Mouse (Mus musculus) olfactory bulb, adult 2 months (tissue): ENCODE results near the gene Cask. TPM values are rescaled to one million over a fixed set of nuclear protein-coding genes. Genes with fewer than 3 reads are reported as not detected.

Experiments
- H3K27ac ChIP-seq: fragments of 200-500 bp; 2 replicates; pipeline ENCODE4 v1.5.1; 2012; ENCODE audit warnings: low read depth, low read length; ENCODE audit not compliant: insufficient read depth
- H3K4me1 ChIP-seq: fragments of 200-500 bp; 2 replicates; pipeline ENCODE4 v1.6.1; 2012; ENCODE audit warnings: low read length; ENCODE audit not compliant: control insufficient read depth, insufficient read depth
- H3K4me3 ChIP-seq: fragments of 200-500 bp; 2 replicates; pipeline ENCODE4 v1.5.1; 2012; ENCODE audit warnings: mild to moderate bottlenecking, low read depth, low read length, moderate library complexity; ENCODE audit not compliant: insufficient read depth
- CTCF ChIP-seq: fragments of 200-500 bp; IDR thresholded peaks from 2 replicates; pipeline ENCODE4 v1.5.1; 2012; ENCODE audit warnings: low read depth, mild to moderate bottlenecking, low read length, moderate library complexity; ENCODE audit not compliant: insufficient read depth
- POLR2A ChIP-seq: fragments of 200-500 bp; IDR thresholded peaks from 2 replicates; pipeline ENCODE4 v1.6.1; 2012; ENCODE audit warnings: mild to moderate bottlenecking, low read depth, low read length, moderate library complexity; ENCODE audit not compliant: insufficient read depth
- WGBS: fragments of 180-500 bp; shearing (Covaris S2); methylation state at CpG from one replicate; pipeline ENCODE4 v1.1.7; 2018; 5-methylcytosine and 5-hydroxymethylcytosine counted together
- polyA plus RNA-seq: library from polyadenylated mRNA; stranded (reverse); fragments of >200 nt; gene quantifications from 2 replicates; pipeline ENCODE4 v1.2.4, GENCODE M21; 2012; ENCODE audit warnings: low replicate concordance; ENCODE audit not compliant: missing spikeins, insufficient read depth, insufficient read length

Cask gene
- polyA plus RNA-seq, 1 experiment: not detected

GRCm38 (mm10) chrX:13655005-13655421 lies 196.2 kb downstream of the Cask start:
- H3K4me1 ChIP-seq: no peaks in the 10 kb centered on the region
- H3K27ac ChIP-seq: no peak overlapping the region
- 73% methylated on average over 3 of the region's 3 CpGs for WGBS
- no peak for TF ChIP-seq CTCF
- TF ChIP-seq POLR2A: no peak
- H3K4me3 ChIP-seq: no peak overlapping the region

GRCm38 (mm10) chrX:13652291-13652690 lies 198.9 kb downstream of the Cask start:
- H3K27ac ChIP-seq: no peak overlapping the region
- H3K4me1 ChIP-seq: no peaks in the 10 kb centered on the region
- no peak overlapping the region for H3K4me3 ChIP-seq
- WGBS: 93% methylated on average over 1 of the region's 1 CpGs
- TF ChIP-seq POLR2A: no peak
- no peak for TF ChIP-seq CTCF

- H3K27ac ChIP-seq: no peak overlapping the region
- WGBS: 81% methylated on average over 2 of the region's 2 CpGs
- no peaks in the 10 kb centered on the region for H3K4me1 ChIP-seq
- H3K4me3 ChIP-seq: no peak overlapping the region
- TF ChIP-seq CTCF: no peak
Measured at GRCm38 (mm10) chrX:13651889-13652288, 199.3 kb downstream of the Cask start.

- no peaks in the 10 kb centered on the region for H3K4me1 ChIP-seq
- H3K4me3 ChIP-seq: no peak overlapping the region
- 40% methylated on average over 2 of the region's 2 CpGs for WGBS
- TF ChIP-seq CTCF (no peak), POLR2A (no peak)
- no peak overlapping the region for H3K27ac ChIP-seq
Measured at GRCm38 (mm10) chrX:13638894-13639293, 212.3 kb downstream of the Cask start.

- H3K27ac ChIP-seq: no peak overlapping the region
- no peaks in the 10 kb centered on the region for H3K4me1 ChIP-seq
- TF ChIP-seq POLR2A (no peak), CTCF (no peak)
- H3K4me3 ChIP-seq: no peak overlapping the region
- WGBS: 88% methylated on average over 1 of the region's 1 CpGs
Measured at GRCm38 (mm10) chrX:13636398-13636797, 214.8 kb downstream of the Cask start.

- no peak within 1 kb of the TSS for H3K27ac ChIP-seq
- H3K4me1 ChIP-seq: no peaks in the 10 kb centered on the region
- H3K4me3 ChIP-seq: no peak within 1 kb of the TSS
- no peak for TF ChIP-seq CTCF
- TF ChIP-seq POLR2A: no peak
- WGBS: 75% methylated on average over 5 of the region's 5 CpGs
Measured at GRCm38 (mm10) chrX:13631599-13632283, 219.4 kb downstream of the Cask start, which contains the start of gene Gpr34. Gene Gpr34, plus strand, starts transcription at chrX:13632089.

- TF ChIP-seq POLR2A (no peak), CTCF (no peak)
- Histone ChIP-seq H3K4me3 (no peak overlapping the region), H3K27ac (no peak overlapping the region), H3K4me1 (no peaks in the 10 kb centered on the region)
- WGBS: 63% methylated on average over 5 of the region's 5 CpGs
Measured at GRCm38 (mm10) chrX:13622654-13623053, 228.5 kb downstream of the Cask start.

- 73% methylated on average over 4 of the region's 4 CpGs for WGBS
- no peak overlapping the region for H3K27ac ChIP-seq
- H3K4me3 ChIP-seq: no peak overlapping the region
- no peaks in the 10 kb centered on the region for H3K4me1 ChIP-seq
- TF ChIP-seq POLR2A: no peak
- TF ChIP-seq CTCF: no peak
Measured at GRCm38 (mm10) chrX:13621473-13621872, 229.7 kb downstream of the Cask start.

GRCm38 (mm10) chrX:13618476-13618875 lies 232.7 kb downstream of the Cask start:
- Histone ChIP-seq H3K4me1 (no peaks in the 10 kb centered on the region), H3K27ac (peak overlapping the region; percentile 33; the same call in 1 of the 2 replicates), H3K4me3 (no peak overlapping the region)
- TF ChIP-seq CTCF (no peak), POLR2A (no peak)
- 36% methylated on average over 4 of the region's 4 CpGs for WGBS
